Mouse (Mus musculus) layer of hippocampus, postnatal 14 days (tissue): ENCODE data around the gene Cldn8. TPM values are rescaled to one million over a fixed set of nuclear protein-coding genes. Genes with fewer than 3 reads are reported as not detected.

Experiments used
- total RNA-seq, 2 experiments: library from RNA; stranded (reverse); gene quantifications; 2 replicates each; pipeline ENCODE4 v1.2.3; 2021

The Cldn8 gene
- total RNA-seq, 2 experiments from 2014 or later = not detected

Other genes starting within 250 kb of the Cldn8 start
- not detected for gene Cldn17, start 56.2 kb downstream of the Cldn8 start, total RNA-seq
- not detected for gene Krtap24-1, start 49.1 kb upstream of the Cldn8 start, total RNA-seq
- not detected for gene 2310079G19Rik, start 64.5 kb upstream of the Cldn8 start, total RNA-seq
- not detected for gene Krtap26-1, start 84.6 kb upstream of the Cldn8 start, total RNA-seq
- gene Krtap27-1, start 108.5 kb upstream of the Cldn8 start, total RNA-seq = not detected
- not detected for gene 2310061N02Rik, start 144.8 kb upstream of the Cldn8 start, total RNA-seq
- not detected for gene Krtap13-1, start 165.7 kb upstream of the Cldn8 start, total RNA-seq
- gene Krtap13, start 188.5 kb upstream of the Cldn8 start, total RNA-seq = not detected
- not detected for gene 2310034C09Rik, start 195.7 kb upstream of the Cldn8 start, total RNA-seq
- not detected for gene 2310057N15Rik, start 211.0 kb upstream of the Cldn8 start, total RNA-seq
- gene Gm5965, start 214.7 kb upstream of the Cldn8 start, total RNA-seq = not detected
- gene Gm20741, start 249.0 kb upstream of the Cldn8 start, total RNA-seq = not detected